Mouse (Mus musculus) midbrain, embryonic 16.5 days (tissue): ENCODE data around the gene Igfbpl1. TPM values are rescaled to one million over a fixed set of nuclear protein-coding genes. Genes with fewer than 3 reads are reported as not detected.

ENCODE experiments used
- ATAC-seq: fragments of 200-750 bp; cut with Nextera tagmentation; 2 replicates; pipeline ENCODE4 v1.8.0; 2017; ENCODE audit warnings: moderate TSS enrichment
- H3K27ac ChIP-seq: fragments of 300-500 bp; sonication (generic); 2 replicates; pipeline ENCODE4 v1.5.1; 2014; ENCODE audit warnings: mild to moderate bottlenecking, low read length, mixed read lengths
- H3K27me3 ChIP-seq: fragments of 300-500 bp; sonication (generic); 2 replicates; pipeline ENCODE4 v1.6.1; 2014; ENCODE audit warnings: low read depth, low read length, mixed read lengths; ENCODE audit not compliant: control insufficient read depth, insufficient read depth
- H3K36me3 ChIP-seq: fragments of 300-500 bp; sonication (generic); 2 replicates; pipeline ENCODE4 v1.6.1; 2014; ENCODE audit warnings: mild to moderate bottlenecking, low read length, moderate library complexity, mixed read lengths; ENCODE audit not compliant: control insufficient read depth, insufficient read depth
- H3K4me1 ChIP-seq: fragments of 300-500 bp; sonication (generic); 2 replicates; pipeline ENCODE4 v1.6.1; 2014; ENCODE audit warnings: mild to moderate bottlenecking, low read length, mixed read lengths; ENCODE audit not compliant: control insufficient read depth, insufficient read depth
- H3K4me2 ChIP-seq: fragments of 300-500 bp; sonication (generic); 2 replicates; pipeline ENCODE4 v1.6.1; 2014; ENCODE audit warnings: mild to moderate bottlenecking, low read length, mixed read lengths
- H3K4me3 ChIP-seq: fragments of 300-500 bp; sonication (generic); 2 replicates; pipeline ENCODE4 v1.5.1; 2014; ENCODE audit warnings: low read depth, mild to moderate bottlenecking, low read length, moderate library complexity, mixed read lengths
- H3K9ac ChIP-seq: fragments of 300-500 bp; sonication (generic); 2 replicates; pipeline ENCODE4 v1.6.1; 2014; ENCODE audit warnings: low read depth, low read length, mixed read lengths
- H3K9me3 ChIP-seq: fragments of 300-500 bp; sonication (generic); replicated peaks from 2 replicates; pipeline ENCODE4 v1.6.1; 2014; ENCODE audit warnings: mild to moderate bottlenecking, low read length, mixed read lengths; ENCODE audit not compliant: control insufficient read depth, poor library complexity, severe bottlenecking
- WGBS: fragments of 180-500 bp; shearing (Covaris S2); extraction: QIAGEN DNeasy Blood & Tissue Kit; methylation state at CpG from one replicate; pipeline ENCODE4 v1.1.7; 2014; 5-methylcytosine and 5-hydroxymethylcytosine counted together
- polyA plus RNA-seq: library from polyadenylated mRNA; unstranded; fragments of >200 nt; fragmentation: Nextera tagmentation; extraction: Ambion mirVana; gene quantifications from 2 replicates; pipeline ENCODE4 v1.2.1, GENCODE M21; 2015

Igfbpl1 gene
- polyA plus RNA-seq, 1 experiment from 2014 or later = 33.4 TPM

- no peaks in the 10 kb centered on the region for H3K9me3 ChIP-seq
- no peaks in the 10 kb centered on the region for H3K27me3 ChIP-seq
- no peaks in the 10 kb centered on the region for H3K36me3 ChIP-seq
- H3K27ac ChIP-seq = peak overlapping the region; percentile 62
- no peak for ATAC-seq
- WGBS = 73% methylated on average over 4 of the region's 4 CpGs
- no peak overlapping the region for H3K9ac ChIP-seq
- no peak overlapping the region for H3K4me2 ChIP-seq
- H3K4me1 ChIP-seq = peaks cover 42% of the 10 kb centered on the region
- no peak overlapping the region for H3K4me3 ChIP-seq
Observed at GRCm38 (mm10) chr4:45762600-45762999, 64.1 kb downstream of the Igfbpl1 start.

Other genes with a start within 250 kb of the Igfbpl1 start
- gene Aldh1b1, start 27.9 kb downstream of the Igfbpl1 start, polyA plus RNA-seq = 22.7 and 24.2 TPM in 2 replicates
- 1.0 and 1.2 TPM in 2 replicates for gene Stra6l, start 21.7 kb upstream of the Igfbpl1 start, polyA plus RNA-seq
- gene Ccdc180, start 63.4 kb upstream of the Igfbpl1 start, polyA plus RNA-seq = 0.39 and 0.59 TPM in 2 replicates
- gene Tdrd7, start 138.4 kb upstream of the Igfbpl1 start, polyA plus RNA-seq = 24.9 and 26.1 TPM in 2 replicates
- gene Tmod1, start 212.0 kb upstream of the Igfbpl1 start, polyA plus RNA-seq = 0.80 and 0.85 TPM in 2 replicates